Mouse (Mus musculus) spleen, adult 12 weeks (tissue): Measurements from ENCODE around the gene Tex52.

Experiments used
- DNase-seq: peaks from one replicate; pipeline ENCODE4 v3.0.0; 2022; ENCODE audit warnings: low spot score

Gene Tex52

GRCm38 (mm10) chr6:128375192-128375591 is at the start of gene Tex52, which contains the start of gene Gm44596:
Tex52 (plus strand) TSS chr6:128375456.
Gm44596 (plus strand) TSS chr6:128375503.
- DNase-seq = no peak

- peak; percentile 28 for DNase-seq
Measured at GRCm38 (mm10) chr6:128334397-128335124, 40.7 kb upstream of the Tex52 start.

GRCm38 (mm10) chr6:128337467-128337866 is 37.8 kb upstream of the Tex52 start:
- no peak for DNase-seq

GRCm38 (mm10) chr6:128338876-128339275 is 36.4 kb upstream of the Tex52 start:
- DNase-seq = no peak

- DNase-seq = no peak
Measured at GRCm38 (mm10) chr6:128341956-128342723, 33.1 kb upstream of the Tex52 start.

- DNase-seq = no peak
Measured at GRCm38 (mm10) chr6:128345623-128346022, 29.6 kb upstream of the Tex52 start.

GRCm38 (mm10) chr6:128346782-128347181 is 28.5 kb upstream of the Tex52 start:
- no peak for DNase-seq

GRCm38 (mm10) chr6:128349711-128350110 is 25.5 kb upstream of the Tex52 start:
- no peak for DNase-seq

GRCm38 (mm10) chr6:128354140-128354539 is 21.1 kb upstream of the Tex52 start:
- DNase-seq = no peak

GRCm38 (mm10) chr6:128355201-128355681 is 20.0 kb upstream of the Tex52 start:
- peak; percentile 14 for DNase-seq

- peak; percentile 84 for DNase-seq
Measured at GRCm38 (mm10) chr6:128355726-128356416, 19.4 kb upstream of the Tex52 start, which contains the start of gene Tulp3. Tulp3 (minus strand) TSS chr6:128355851.

GRCm38 (mm10) chr6:128358999-128359398 is 16.3 kb upstream of the Tex52 start:
- DNase-seq = peak; percentile 27

- DNase-seq = no peak
Measured at GRCm38 (mm10) chr6:128361901-128362300, 13.4 kb upstream of the Tex52 start.

GRCm38 (mm10) chr6:128362381-128363006 is 12.8 kb upstream of the Tex52 start, which contains the start of the genes Rhno1 and Foxm1:
Rhno1 (minus strand) TSS chr6:128362911.
Foxm1 (plus strand) TSS chr6:128362967.
- peak; percentile 76 for DNase-seq

- no peak for DNase-seq
Measured at GRCm38 (mm10) chr6:128363007-128363825, 12.0 kb upstream of the Tex52 start.

GRCm38 (mm10) chr6:128364721-128365120 is 10.5 kb upstream of the Tex52 start:
- no peak for DNase-seq

GRCm38 (mm10) chr6:128366466-128366865 is 8.8 kb upstream of the Tex52 start:
- no peak for DNase-seq

GRCm38 (mm10) chr6:128370040-128370439 is 5.2 kb upstream of the Tex52 start:
- DNase-seq = no peak

- DNase-seq = no peak
Measured at GRCm38 (mm10) chr6:128376371-128377085, 1.3 kb downstream of the Tex52 start.

GRCm38 (mm10) chr6:128379636-128380035 is 4.4 kb downstream of the Tex52 start:
- no peak for DNase-seq
